Mouse (Mus musculus) intestine, postnatal 0 days (tissue): ENCODE measurements around the gene Adgrg1. TPM values are rescaled to one million over a fixed set of nuclear protein-coding genes. Genes with fewer than 3 reads are reported as not detected.

Experiments used
- ATAC-seq: fragments of 200-750 bp; cut with Nextera tagmentation; 2 replicates; pipeline ENCODE4 v1.8.0; 2017; ENCODE audit warnings: mild to moderate bottlenecking, moderate TSS enrichment, moderate library complexity
- H3K27ac ChIP-seq: fragments of 300-500 bp; sonication (generic); 2 replicates; pipeline ENCODE4 v1.5.1; 2014; ENCODE audit warnings: mild to moderate bottlenecking, low read depth, low read length, moderate library complexity
- H3K27me3 ChIP-seq: fragments of 300-500 bp; sonication (generic); replicated peaks from 2 replicates; pipeline ENCODE4 v1.6.1; 2014; ENCODE audit warnings: low read length, mixed read lengths; ENCODE audit not compliant: control insufficient read depth, insufficient read depth
- H3K36me3 ChIP-seq: fragments of 300-500 bp; sonication (generic); 2 replicates; pipeline ENCODE4 v1.6.1; 2014; ENCODE audit warnings: mild to moderate bottlenecking, moderate library complexity; ENCODE audit not compliant: control insufficient read depth, insufficient read depth
- H3K4me1 ChIP-seq: fragments of 300-500 bp; sonication (generic); replicated peaks from 2 replicates; pipeline ENCODE4 v1.6.1; 2014; ENCODE audit warnings: antibody characterized with exemption, low read length, mixed read lengths; ENCODE audit not compliant: control insufficient read depth, insufficient read depth
- H3K4me2 ChIP-seq: fragments of 300-500 bp; sonication (generic); replicated peaks from 2 replicates; pipeline ENCODE4 v1.6.1; 2014; ENCODE audit warnings: low read depth, mild to moderate bottlenecking, moderate library complexity
- H3K4me3 ChIP-seq: fragments of 300-500 bp; sonication (generic); 2 replicates; pipeline ENCODE4 v1.5.1; 2014; ENCODE audit warnings: low read depth, low read length
- H3K9ac ChIP-seq: fragments of 300-500 bp; sonication (generic); 2 replicates; pipeline ENCODE4 v1.6.1; 2014; ENCODE audit warnings: mild to moderate bottlenecking, low read depth, low read length
- H3K9me3 ChIP-seq: fragments of 300-500 bp; sonication (generic); 2 replicates; pipeline ENCODE4 v1.6.1; 2016; ENCODE audit warnings: mixed run types; ENCODE audit not compliant: control insufficient read depth
- CTCF ChIP-seq: sonication (generic); IDR thresholded peaks from 2 replicates; pipeline ENCODE4 v1.5.1; 2016; ENCODE audit warnings: low read depth, mild to moderate bottlenecking, control low read depth, antibody characterized with exemption, moderate library complexity
- WGBS: fragments of 180-500 bp; shearing (Covaris S2); extraction: QIAGEN DNeasy Blood & Tissue Kit; methylation state at CpG from one replicate; pipeline ENCODE4 v1.1.7; 2014; 5-methylcytosine and 5-hydroxymethylcytosine counted together
- polyA plus RNA-seq: library from polyadenylated mRNA; unstranded; fragments of >200 nt; fragmentation: Nextera tagmentation; extraction: Ambion mirVana; gene quantifications from 2 replicates; pipeline ENCODE4 v1.2.1, GENCODE M21; 2015

Adgrg1 gene
- polyA plus RNA-seq, 1 experiment from 2014 or later, result 22.7 TPM

DNA sequence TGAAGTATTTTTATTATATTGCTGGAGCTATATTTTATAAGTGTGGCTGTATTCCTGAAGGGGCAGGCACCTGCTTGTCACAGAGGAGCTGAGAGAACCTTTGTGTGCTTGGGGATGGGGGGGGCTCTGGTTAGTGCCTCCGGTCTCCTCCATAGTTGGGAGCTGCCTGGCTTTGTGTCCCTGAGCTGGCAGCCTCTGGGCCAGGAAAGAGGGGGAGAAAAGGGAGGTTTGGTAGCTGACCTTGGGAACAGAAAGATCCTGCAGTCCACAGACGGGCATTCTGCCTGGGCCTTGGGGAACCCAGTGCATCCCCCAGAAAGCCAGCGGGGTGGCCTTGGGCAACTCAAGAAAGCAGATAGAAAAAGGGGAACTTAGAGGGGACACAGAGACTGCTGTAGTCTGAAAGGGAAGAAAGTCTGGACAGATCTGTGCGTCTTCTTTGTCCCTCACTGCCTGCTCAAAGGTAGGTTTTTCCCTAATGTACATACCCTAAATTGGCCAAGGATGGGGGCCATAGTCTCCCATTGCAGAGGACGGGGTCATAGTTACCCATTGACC is 20.9 kb downstream of the Adgrg1 start:
- no peaks in the 10 kb centered on the region for H3K9me3 ChIP-seq
- no peaks in the 10 kb centered on the region for H3K36me3 ChIP-seq
- H3K4me2 ChIP-seq, result no peak overlapping the region
- no peak for ATAC-seq
- H3K27me3 ChIP-seq, result no peaks in the 10 kb centered on the region
- WGBS, result 74% methylated on average over 5 of the region's 5 CpGs
- H3K9ac ChIP-seq, result no peak overlapping the region
- no peak for TF ChIP-seq CTCF
- H3K4me1 ChIP-seq, result peaks cover 11% of the 10 kb centered on the region
- no peak overlapping the region for H3K4me3 ChIP-seq
- H3K27ac ChIP-seq, result no peak overlapping the region

DNA sequence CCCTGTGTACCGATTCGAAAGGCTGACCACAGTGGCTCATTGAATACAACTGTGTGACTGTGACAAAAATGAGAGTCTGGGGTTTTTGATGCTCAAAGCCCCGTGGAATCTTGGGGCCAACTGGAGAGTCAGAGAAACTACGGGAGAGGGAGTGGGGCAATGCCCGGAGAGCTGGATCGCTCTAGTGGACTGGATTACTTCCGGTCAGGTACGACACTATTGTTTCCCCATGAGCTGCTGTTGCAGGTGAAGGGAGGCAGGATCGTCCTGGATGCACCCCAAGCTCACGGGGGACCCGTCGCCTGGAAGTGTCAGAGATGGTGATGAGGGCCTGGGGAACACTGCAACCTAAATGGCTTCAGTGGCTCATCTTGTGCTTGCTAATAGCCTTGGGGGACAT is 21.5 kb downstream of the Adgrg1 start:
- 70% methylated on average over 12 of the region's 12 CpGs for WGBS
- Histone ChIP-seq H3K4me2 (no peak overlapping the region), H3K9ac (no peak overlapping the region), H3K9me3 (no peaks in the 10 kb centered on the region), H3K4me3 (no peak overlapping the region), H3K4me1 (peaks cover 11% of the 10 kb centered on the region), H3K36me3 (no peaks in the 10 kb centered on the region), H3K27me3 (no peaks in the 10 kb centered on the region), H3K27ac (no peak overlapping the region)
- no peak for ATAC-seq
- TF ChIP-seq CTCF, result no peak

GRCm38 (mm10) chr8:94996899-94997856 is 22.6 kb downstream of the Adgrg1 start:
- TF ChIP-seq CTCF, result peak; percentile 30; the same call in 1 of the 2 replicates
- H3K36me3 ChIP-seq, result no peaks in the 10 kb centered on the region
- no peak for ATAC-seq
- H3K9me3 ChIP-seq, result no peaks in the 10 kb centered on the region
- no peak overlapping the region for H3K4me3 ChIP-seq
- peaks cover 8% of the 10 kb centered on the region for H3K4me1 ChIP-seq
- H3K4me2 ChIP-seq, result no peak overlapping the region
- H3K27me3 ChIP-seq, result no peaks in the 10 kb centered on the region
- WGBS, result 59% methylated on average over 6 of the region's 6 CpGs
- H3K27ac ChIP-seq, result peak overlapping the region; percentile 41; the same call in 1 of the 2 replicates
- no peak overlapping the region for H3K9ac ChIP-seq

GRCm38 (mm10) chr8:94997857-94998243 is 23.3 kb downstream of the Adgrg1 start:
- no peak overlapping the region for H3K4me2 ChIP-seq
- no peaks in the 10 kb centered on the region for H3K36me3 ChIP-seq
- WGBS, result 67% methylated on average over 6 of the region's 6 CpGs
- 0 out of 2 replicates have a peak, but pooled peaks cover 3% of the 10 kb centered on the region for H3K4me1 ChIP-seq
- no peak overlapping the region for H3K9ac ChIP-seq
- no peak overlapping the region for H3K4me3 ChIP-seq
- peak overlapping the region; percentile 41; the same call in 1 of the 2 replicates for H3K27ac ChIP-seq
- no peak for TF ChIP-seq CTCF
- ATAC-seq, result no peak
- H3K27me3 ChIP-seq, result no peaks in the 10 kb centered on the region
- H3K9me3 ChIP-seq, result no peaks in the 10 kb centered on the region

- H3K4me1 ChIP-seq, result 0 out of 2 replicates have a peak, but pooled peaks cover 3% of the 10 kb centered on the region
- 31% methylated on average over 2 of the region's 2 CpGs for WGBS
Measured at GRCm38 (mm10) chr8:94998431-94998830, 23.9 kb downstream of the Adgrg1 start.

DNA sequence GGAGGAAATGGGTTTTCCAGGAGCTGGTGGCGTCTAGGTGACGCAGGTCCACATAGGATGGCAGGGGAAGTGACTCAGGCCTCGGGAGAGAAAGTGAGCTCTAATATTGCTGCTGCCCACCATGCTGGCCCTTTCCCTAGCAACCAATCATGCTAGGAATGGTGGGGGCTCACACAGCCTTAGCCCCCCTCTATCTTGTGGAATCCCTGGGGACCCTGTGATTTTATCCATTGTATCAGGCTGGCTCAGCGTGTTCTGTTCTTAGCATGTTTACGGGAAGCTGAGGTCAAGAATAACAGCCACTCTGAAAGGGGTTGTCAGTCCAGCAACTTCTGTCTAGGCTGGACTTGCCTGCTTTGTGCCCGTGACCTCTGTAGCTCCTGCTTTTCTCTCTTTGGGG is 24.5 kb downstream of the Adgrg1 start:
- no peaks in the 10 kb centered on the region for H3K9me3 ChIP-seq
- H3K4me1 ChIP-seq, result 0 out of 2 replicates have a peak, but pooled peaks cover 3% of the 10 kb centered on the region
- 0 out of 2 replicates have a peak overlapping the region, but pooled peaks have one; percentile 50 for H3K27ac ChIP-seq
- no peak overlapping the region for H3K4me2 ChIP-seq
- no peak overlapping the region for H3K9ac ChIP-seq
- no peak for TF ChIP-seq CTCF
- H3K27me3 ChIP-seq, result no peaks in the 10 kb centered on the region
- no peaks in the 10 kb centered on the region for H3K36me3 ChIP-seq
- no peak overlapping the region for H3K4me3 ChIP-seq
- ATAC-seq, result no peak
- 57% methylated on average over 6 of the region's 6 CpGs for WGBS

More at GRCm38 (mm10) chr8:94998431-94998830, 23.9 kb downstream of the Adgrg1 start:
- no peak overlapping the region for H3K4me2 ChIP-seq
- no peak overlapping the region for H3K27ac ChIP-seq
- no peaks in the 10 kb centered on the region for H3K27me3 ChIP-seq
- no peak overlapping the region for H3K4me3 ChIP-seq
- H3K36me3 ChIP-seq, result no peaks in the 10 kb centered on the region
- no peak overlapping the region for H3K9ac ChIP-seq
- ATAC-seq, result no peak
- H3K9me3 ChIP-seq, result no peaks in the 10 kb centered on the region
- no peak for TF ChIP-seq CTCF
